Mouse (Mus musculus) neural tube, embryonic 14.5 days (tissue): ENCODE results near the gene Mab21l1. TPM values are rescaled to one million over a fixed set of nuclear protein-coding genes. Genes with fewer than 3 reads are reported as not detected.

Experiments
- ATAC-seq: fragments of 200-750 bp; cut with Nextera tagmentation; 2 replicates; pipeline ENCODE4 v1.8.0; 2017; ENCODE audit warnings: low read depth, mild to moderate bottlenecking, moderate TSS enrichment, moderate library complexity
- H3K27ac ChIP-seq: fragments of 300-500 bp; sonication (generic); 2 replicates; pipeline ENCODE4 v1.5.1; 2014; ENCODE audit warnings: low read depth, mild to moderate bottlenecking, control low read depth, low read length, moderate library complexity, mixed read lengths
- H3K27me3 ChIP-seq: fragments of 300-500 bp; sonication (generic); 2 replicates; pipeline ENCODE4 v1.6.1; 2014; ENCODE audit warnings: low read length; ENCODE audit not compliant: control insufficient read depth, insufficient read depth
- H3K36me3 ChIP-seq: fragments of 300-500 bp; sonication (generic); 2 replicates; pipeline ENCODE4 v1.6.1; 2014; ENCODE audit warnings: low read length, mixed read lengths; ENCODE audit not compliant: control insufficient read depth, insufficient read depth
- H3K4me1 ChIP-seq: fragments of 300-500 bp; sonication (generic); 2 replicates; pipeline ENCODE4 v1.6.1; 2014; ENCODE audit warnings: low read length; ENCODE audit not compliant: control insufficient read depth, insufficient read depth
- H3K4me2 ChIP-seq: fragments of 300-500 bp; sonication (generic); 2 replicates; pipeline ENCODE4 v1.6.1; 2014; ENCODE audit warnings: mild to moderate bottlenecking, low read depth, low read length, control low read depth
- H3K4me3 ChIP-seq: fragments of 300-500 bp; sonication (generic); 2 replicates; pipeline ENCODE4 v1.5.1; 2014; ENCODE audit warnings: low read depth, low read length, control low read depth, mixed read lengths
- H3K9ac ChIP-seq: fragments of 300-500 bp; sonication (generic); replicated peaks from 2 replicates; pipeline ENCODE4 v1.6.1; 2014; ENCODE audit warnings: low read depth, mild to moderate bottlenecking, control low read depth, low read length, mixed read lengths
- H3K9me3 ChIP-seq: fragments of 300-500 bp; sonication (generic); 2 replicates; pipeline ENCODE4 v1.6.1; 2016; ENCODE audit warnings: low read length; ENCODE audit not compliant: control insufficient read depth
- WGBS: fragments of 180-500 bp; shearing (Covaris S2); extraction: QIAGEN DNeasy Blood & Tissue Kit; methylation state at CpG from one replicate; pipeline ENCODE4 v1.1.7; 2014; 5-methylcytosine and 5-hydroxymethylcytosine counted together
- polyA plus RNA-seq: library from polyadenylated mRNA; unstranded; fragments of >200 nt; fragmentation: Nextera tagmentation; extraction: Ambion mirVana; gene quantifications from 2 replicates; pipeline ENCODE4 v1.2.1, GENCODE M21; 2014

Mab21l1 gene
- polyA plus RNA-seq, 1 experiment from 2014 or later = 112 TPM

- H3K9ac ChIP-seq = no peak overlapping the region
- H3K27me3 ChIP-seq = no peaks in the 10 kb centered on the region
- H3K4me3 ChIP-seq = no peak overlapping the region
- H3K27ac ChIP-seq = no peak overlapping the region
- H3K4me2 ChIP-seq = no peak overlapping the region
- ATAC-seq = no peak; the same call in 1 of the 2 replicates
- 23% methylated on average over 7 of the region's 7 CpGs for WGBS
- peaks cover 13% of the 10 kb centered on the region; the same call in 1 of the 2 replicates for H3K4me1 ChIP-seq
- no peaks in the 10 kb centered on the region for H3K9me3 ChIP-seq
- no peaks in the 10 kb centered on the region for H3K36me3 ChIP-seq
Observed at GRCm38 (mm10) chr3:55775245-55775644, 7.1 kb upstream of the Mab21l1 start.

- Histone ChIP-seq H3K4me2 (no peak overlapping the region), H3K9ac (no peak overlapping the region), H3K27ac (peak overlapping the region; percentile 18; the same call in 1 of the 2 replicates), H3K4me3 (no peak overlapping the region), H3K4me1 (peaks cover 19% of the 10 kb centered on the region), H3K9me3 (no peaks in the 10 kb centered on the region), H3K27me3 (no peaks in the 10 kb centered on the region), H3K36me3 (no peaks in the 10 kb centered on the region)
- ATAC-seq = no peak
- whole genome bisulfite sequencing = 73% methylated on average over 6 of the region's 6 CpGs
Observed at GRCm38 (mm10) chr3:55775753-55776152, 6.6 kb upstream of the Mab21l1 start.

- WGBS = 44% methylated on average over 4 of the region's 4 CpGs
- Histone ChIP-seq H3K9ac (no peak overlapping the region), H3K4me1 (peaks cover 25% of the 10 kb centered on the region)
Observed at GRCm38 (mm10) chr3:55777501-55777900, 4.8 kb upstream of the Mab21l1 start.

GRCm38 (mm10) chr3:55778764-55779730 lies 3.3 kb upstream of the Mab21l1 start:
- no peaks in the 10 kb centered on the region for H3K9me3 ChIP-seq
- H3K4me3 ChIP-seq = no peak overlapping the region
- no peaks in the 10 kb centered on the region for H3K36me3 ChIP-seq
- ATAC-seq = no peak
- H3K27ac ChIP-seq = peak overlapping the region; percentile 69
- H3K4me2 ChIP-seq = peak overlapping the region; percentile 38
- 31% methylated on average over 8 of the region's 8 CpGs for WGBS
- peaks cover 24% of the 10 kb centered on the region for H3K4me1 ChIP-seq
- 0 out of 2 replicates have a peak overlapping the region, but pooled peaks have one; percentile 16 for H3K9ac ChIP-seq
- H3K27me3 ChIP-seq = 0 out of 2 replicates have a peak, but pooled peaks cover 2% of the 10 kb centered on the region

More at GRCm38 (mm10) chr3:55777501-55777900, 4.8 kb upstream of the Mab21l1 start:
- Histone ChIP-seq H3K4me3 (no peak overlapping the region), H3K4me2 (no peak overlapping the region), H3K27me3 (0 out of 2 replicates have a peak, but pooled peaks cover 2% of the 10 kb centered on the region), H3K27ac (no peak overlapping the region), H3K36me3 (no peaks in the 10 kb centered on the region), H3K9me3 (no peaks in the 10 kb centered on the region)
- no peak for ATAC-seq

GRCm38 (mm10) chr3:55780120-55781070 lies 1.9 kb upstream of the Mab21l1 start:
- Histone ChIP-seq H3K4me2 (peak overlapping the region; percentile 58), H3K36me3 (no peaks in the 10 kb centered on the region), H3K9me3 (no peaks in the 10 kb centered on the region), H3K4me3 (peak overlapping the region; percentile 29), H3K27me3 (0 out of 2 replicates have a peak, but pooled peaks cover 2% of the 10 kb centered on the region), H3K9ac (peak overlapping the region; percentile 68), H3K4me1 (peaks cover 18% of the 10 kb centered on the region), H3K27ac (peak overlapping the region; percentile 97)
- peak; percentile 42; the same call in 1 of the 2 replicates for ATAC-seq
- 4% methylated on average over 53 of the region's 53 CpGs for WGBS

GRCm38 (mm10) chr3:55781429-55782055 lies 768 bp upstream of the Mab21l1 start:
- 18% methylated on average over 5 of the region's 5 CpGs for WGBS
- Histone ChIP-seq H3K4me3 (peak overlapping the region; percentile 51), H3K9me3 (no peaks in the 10 kb centered on the region), H3K36me3 (no peaks in the 10 kb centered on the region), H3K4me2 (peak overlapping the region; percentile 58), H3K4me1 (peaks cover 18% of the 10 kb centered on the region), H3K9ac (no peak overlapping the region; the same call in 1 of the 2 replicates), H3K27me3 (0 out of 2 replicates have a peak, but pooled peaks cover 2% of the 10 kb centered on the region), H3K27ac (peak overlapping the region; percentile 93)
- ATAC-seq = no peak

- H3K4me3 ChIP-seq = peak overlapping the region; percentile 51
- peaks cover 18% of the 10 kb centered on the region for H3K4me1 ChIP-seq
- ATAC-seq = no peak
- no peaks in the 10 kb centered on the region for H3K36me3 ChIP-seq
- peak overlapping the region; percentile 93 for H3K27ac ChIP-seq
- peak overlapping the region; percentile 82 for H3K9ac ChIP-seq
- no peaks in the 10 kb centered on the region for H3K9me3 ChIP-seq
- H3K27me3 ChIP-seq = 0 out of 2 replicates have a peak, but pooled peaks cover 2% of the 10 kb centered on the region
- 6% methylated on average over 22 of the region's 22 CpGs for WGBS
- peak overlapping the region; percentile 58 for H3K4me2 ChIP-seq
Observed at GRCm38 (mm10) chr3:55782771-55783170, 461 bp downstream of the Mab21l1 start.
